Mouse (Mus musculus): Measurements from ENCODE around the gene Dppa3.
A peak's percentile ranks its signal among the peaks of the same experiment; 100 is the strongest.

The Dppa3 gene

DNA sequence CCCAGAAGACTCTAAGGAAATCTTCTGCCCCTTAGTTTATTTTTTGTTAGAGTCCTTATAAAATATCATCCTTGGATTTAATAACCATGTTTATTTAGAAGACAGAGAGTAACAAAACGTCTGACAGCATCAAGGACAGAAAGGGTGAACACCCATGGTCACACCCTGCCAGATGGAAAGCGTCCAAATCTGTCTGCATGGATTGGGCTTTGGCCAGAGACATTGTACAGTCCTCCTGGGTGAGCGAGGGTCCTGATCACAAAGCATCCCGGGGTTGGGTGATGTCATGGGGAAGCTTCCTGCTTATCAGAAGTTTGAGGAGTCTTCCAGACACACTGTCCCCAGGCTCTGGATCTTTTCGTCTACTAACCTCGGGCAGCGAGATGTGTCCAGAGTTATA, 39.7 kb downstream of the Dppa3 start:
- DNase-seq (ENCODE audit: inconsistent age in 2 of 2, low spot score in 1 of 2), result peak in 1 of 2 experiments; percentile 41

DNA sequence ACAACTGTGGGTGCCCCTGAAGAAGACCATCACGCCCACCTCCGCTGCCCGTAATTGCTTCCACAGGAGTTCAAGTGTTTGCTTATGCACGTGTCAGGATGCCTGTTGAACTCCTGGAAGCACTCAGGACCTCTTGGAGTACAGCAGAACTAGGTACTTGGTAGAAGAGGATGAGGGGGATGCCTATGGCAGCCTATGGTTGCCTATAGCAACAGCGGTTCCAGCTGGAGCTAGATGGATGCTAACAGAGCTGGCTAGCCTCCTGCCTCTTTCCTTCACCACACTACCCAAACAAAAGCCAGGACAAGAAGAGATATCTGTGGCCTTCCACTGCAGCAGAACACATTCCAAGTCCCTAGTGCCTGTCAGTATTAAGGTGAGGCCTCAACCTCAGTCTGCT, 41.5 kb downstream of the Dppa3 start:
- no peak for DNase-seq (ENCODE audit: inconsistent age in 2 of 2, low spot score in 1 of 2)

GRCm38 (mm10) chr6:122668823-122669222, 42.6 kb downstream of the Dppa3 start:
- no peak for DNase-seq (ENCODE audit: inconsistent age in 2 of 2, low spot score in 1 of 2)

GRCm38 (mm10) chr6:122669406-122670200, 43.4 kb downstream of the Dppa3 start:
- peak; percentile 83 to 97 for DNase-seq (ENCODE audit: inconsistent age in 2 of 2, low spot score in 1 of 2)

GRCm38 (mm10) chr6:122670201-122670551, 44.0 kb downstream of the Dppa3 start:
- no peak for DNase-seq (ENCODE audit: inconsistent age in 2 of 2, low spot score in 1 of 2)

DNA sequence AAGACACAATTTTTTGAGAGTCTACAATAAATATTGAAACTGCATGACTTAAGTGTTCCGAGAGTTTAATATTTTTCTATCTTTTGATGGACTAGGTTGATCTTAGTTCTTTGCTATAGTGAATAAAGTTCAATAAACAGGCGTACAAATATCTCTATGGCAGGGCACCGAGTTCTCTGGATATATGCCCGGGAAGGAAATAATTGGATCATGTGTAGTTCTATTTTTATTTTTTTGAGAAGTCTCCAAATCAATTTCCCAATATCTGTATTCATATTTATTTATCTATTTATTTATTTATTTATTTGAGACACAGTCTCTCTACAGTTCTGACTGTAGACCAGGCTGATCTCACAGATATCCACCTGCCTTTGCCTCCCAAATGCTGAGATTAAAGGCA, 44.6 kb downstream of the Dppa3 start:
- DNase-seq (ENCODE audit: inconsistent age in 2 of 2, low spot score in 1 of 2), result no peak

GRCm38 (mm10) chr6:122672746-122673145, 46.5 kb downstream of the Dppa3 start:
- DNase-seq (ENCODE audit: inconsistent age in 2 of 2, low spot score in 1 of 2), result no peak

Data from adrenal gland, adult (tissue).